ENCODE assay signal across 19 mouse cellular contexts in the genomic region with DNA sequence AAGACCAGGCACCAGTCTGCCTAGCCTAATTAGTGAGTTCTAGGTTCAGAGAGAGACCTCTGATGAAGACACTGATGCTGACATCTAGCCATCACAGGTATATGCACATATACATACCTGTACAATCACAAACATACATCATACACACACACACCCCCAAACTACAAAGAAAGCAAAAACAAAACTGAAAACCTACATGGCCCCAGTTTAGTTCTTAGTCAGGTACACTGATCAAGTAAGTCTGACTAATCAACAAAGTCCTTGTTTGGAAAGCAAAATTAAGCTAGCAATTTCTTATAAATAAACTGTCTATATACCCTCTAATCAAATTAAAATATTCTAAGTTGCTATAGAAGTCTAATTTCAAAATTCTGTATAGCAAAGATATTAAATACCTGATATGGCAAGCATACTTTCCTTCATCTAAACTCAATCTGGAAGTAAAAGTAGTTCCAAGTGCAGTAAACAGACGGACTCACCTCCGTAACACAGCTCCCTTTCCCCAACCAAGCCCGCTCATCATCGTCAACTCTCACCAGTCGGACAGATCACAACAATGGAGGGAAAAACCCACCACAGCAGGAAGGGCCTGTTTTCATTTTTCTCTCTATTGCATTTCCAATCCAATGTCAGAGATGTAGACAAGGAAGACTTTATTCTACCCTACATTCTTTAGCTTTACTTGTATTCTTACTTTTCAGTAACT. TPM values are rescaled to one million over a fixed set of nuclear protein-coding genes. Genes with fewer than 3 reads are reported as not detected.
DNase-seq lines count a peak whose midpoint lies in the region; ATAC-seq and TF ChIP-seq lines count a peak whose summit lies in the region.
"Had no signal": no experiment of that assay in that cellular context is flagged by ENCODE, and none has a peak within 500 bp of the region (broad histone marks: within the 10 kb centered on the region; RNA-seq: fewer than 3 reads in every experiment).

No protein-coding gene starts in this region.

- dilution Hi-C loops in CH12.LX (cut with MboI; ENCODE audit: extremely low pct_ligation_motif_present, extremely low pct_unique_long_range_greater_than_20kb, low sequenced_read_pairs), result no loop called here

- H3K9me3 ChIP-seq in forebrain, embryonic 15.5 days, result no peaks in the 10 kb centered on the region
- H3K9me3 ChIP-seq in forebrain, embryonic 10.5 days, result no peaks in the 10 kb centered on the region
- H3K9me3 ChIP-seq in midbrain, embryonic 13.5 days, result no peaks in the 10 kb centered on the region
- no peaks in the 10 kb centered on the region for H3K9me3 ChIP-seq in midbrain, embryonic 10.5 days (replicated peaks)
- no peaks in the 10 kb centered on the region for H3K9me3 ChIP-seq in CH12.LX (replicated peaks; ENCODE audit: low read length)
- no peaks in the 10 kb centered on the region for H3K9me3 ChIP-seq in neural tube, embryonic 14.5 days (ENCODE audit: control insufficient read depth, low read length)
- H3K9me3 ChIP-seq: embryonic facial prominence, embryonic 12.5 days; limb, embryonic 13.5 days; liver, embryonic 15.5 days had no signal

- DNase-seq in forebrain, embryonic 10.5 days (ENCODE audit: extremely low spot score, low spot score), result no peak
- no peak for DNase-seq in midbrain, embryonic 10.5 days (ENCODE audit: low spot score)
- peak; percentile 40 for DNase-seq in CH12.LX (ENCODE audit: extremely low read depth)
- no peak for DNase-seq in right cerebral cortex, postnatal 10 days (ENCODE audit: low spot score in 2 of 2)
- no peak for DNase-seq in lung, postnatal 4 days
- DNase-seq: adrenal gland, postnatal 10 days; cerebellum, postnatal 10 days; gastrocnemius, postnatal 10 days; heart, adult 2 months; heart, postnatal 36 days; right cerebral cortex, adult 18-20 months had no signal

- no peak overlapping the region for H3K27ac ChIP-seq in forebrain, embryonic 15.5 days (replicated peaks)
- H3K27ac ChIP-seq in forebrain, embryonic 10.5 days, result no peak overlapping the region
- no peak overlapping the region for H3K27ac ChIP-seq in midbrain, embryonic 13.5 days
- no peak overlapping the region for H3K27ac ChIP-seq in midbrain, embryonic 10.5 days (replicated peaks)
- H3K27ac ChIP-seq in CH12.LX (ENCODE audit: insufficient read depth, low read depth), result no peak overlapping the region; the same call in 1 of the 2 replicates
- H3K27ac ChIP-seq in neural tube, embryonic 14.5 days (ENCODE audit: low read depth, low read length), result no peak overlapping the region
- H3K27ac ChIP-seq: embryonic facial prominence, embryonic 12.5 days; heart, adult 2 months; limb, embryonic 13.5 days; liver, embryonic 15.5 days had no signal

- ATAC-seq in forebrain, embryonic 15.5 days (replicated peaks), result no peak
- ATAC-seq in midbrain, embryonic 13.5 days, result no peak
- ATAC-seq in neural tube, embryonic 14.5 days (ENCODE audit: low read depth), result no peak
- ATAC-seq: intestine, embryonic 16.5 days had no signal

- H3K79me2 ChIP-seq in CH12.LX (replicated peaks; ENCODE audit: control insufficient read depth, extremely low read depth, insufficient read depth, poor library complexity, severe bottlenecking), result peaks cover 31% of the 10 kb centered on the region

- peak; percentile 67 for TF ChIP-seq EP300 in CH12.LX (IDR thresholded peaks at IDR 0.05; ENCODE audit: low read length)

- in situ Hi-C loops in CH12.LX (cut with MboI; ENCODE audit: low pct_ligation_motif_present, low pct_unique_long_range_greater_than_20kb, low sequenced_read_pairs), result no loop called here

- no peak for TF ChIP-seq CTCF in CH12.LX (conservative IDR thresholded peaks at IDR 0.05 in 1 of 2, IDR thresholded peaks at IDR 0.05 in 1 of 2; ENCODE audit: low read depth in 2 of 2, low read length in 2 of 2)

- H3K4me2 ChIP-seq in forebrain, embryonic 15.5 days (replicated peaks), result peak overlapping the region; percentile 32
- peak overlapping the region; percentile 17; the same call in 1 of the 2 replicates for H3K4me2 ChIP-seq in midbrain, embryonic 13.5 days (replicated peaks)
- peak overlapping the region; percentile 84 for H3K4me2 ChIP-seq in CH12.LX (ENCODE audit: insufficient read depth, low read depth, poor library complexity, severe bottlenecking)
- peak overlapping the region; percentile 20 for H3K4me2 ChIP-seq in neural tube, embryonic 14.5 days (ENCODE audit: low read depth, low read length)
- H3K4me2 ChIP-seq: embryonic facial prominence, embryonic 12.5 days; limb, embryonic 13.5 days; liver, embryonic 15.5 days had no signal

- no peak overlapping the region for H3K9ac ChIP-seq in forebrain, embryonic 15.5 days (replicated peaks)
- H3K9ac ChIP-seq in midbrain, embryonic 13.5 days (replicated peaks), result no peak overlapping the region
- H3K9ac ChIP-seq in CH12.LX (ENCODE audit: insufficient read depth, low read depth), result peak overlapping the region; percentile 51; the same call in 1 of the 2 replicates
- H3K9ac ChIP-seq in neural tube, embryonic 14.5 days (replicated peaks; ENCODE audit: low read depth, low read length), result no peak overlapping the region
- H3K9ac ChIP-seq: embryonic facial prominence, embryonic 12.5 days; limb, embryonic 13.5 days; liver, embryonic 15.5 days had no signal

- H3K27me3 ChIP-seq in forebrain, embryonic 15.5 days, result no peaks in the 10 kb centered on the region
- H3K27me3 ChIP-seq in forebrain, embryonic 10.5 days (ENCODE audit: poor library complexity, severe bottlenecking), result no peaks in the 10 kb centered on the region
- no peaks in the 10 kb centered on the region for H3K27me3 ChIP-seq in midbrain, embryonic 13.5 days
- H3K27me3 ChIP-seq in midbrain, embryonic 10.5 days (ENCODE audit: low read depth, poor library complexity, severe bottlenecking), result no peaks in the 10 kb centered on the region
- H3K27me3 ChIP-seq in CH12.LX (replicated peaks), result no peaks in the 10 kb centered on the region
- H3K27me3 ChIP-seq in neural tube, embryonic 14.5 days (ENCODE audit: control insufficient read depth, insufficient read depth, low read length), result peaks cover 5% of the 10 kb centered on the region; the same call in 1 of the 2 replicates
- H3K27me3 ChIP-seq: embryonic facial prominence, embryonic 12.5 days; limb, embryonic 13.5 days; liver, embryonic 15.5 days had no signal

- 0 out of 2 replicates have a peak overlapping the region, but pooled peaks have one; percentile 10 for H3K4me3 ChIP-seq in forebrain, embryonic 15.5 days
- no peak overlapping the region for H3K4me3 ChIP-seq in forebrain, embryonic 10.5 days
- H3K4me3 ChIP-seq in midbrain, embryonic 13.5 days (replicated peaks), result no peak overlapping the region
- no peak overlapping the region for H3K4me3 ChIP-seq in midbrain, embryonic 10.5 days
- peak overlapping the region; percentile 55 to 94 (median 72) for H3K4me3 ChIP-seq in CH12.LX (replicated peaks in 1 of 3; ENCODE audit: low read depth in 2 of 3, low read length in 2 of 3, poor library complexity in 1 of 3)
- peak overlapping the region; percentile 8; the same call in 1 of the 2 replicates for H3K4me3 ChIP-seq in neural tube, embryonic 14.5 days (ENCODE audit: low read depth, low read length)
- H3K4me3 ChIP-seq: embryonic facial prominence, embryonic 12.5 days; erythroblast, embryonic 14.5 days; heart, adult 2 months; limb, embryonic 13.5 days; liver, embryonic 15.5 days had no signal

- TF ChIP-seq POLR2A in CH12.LX (IDR thresholded peaks at IDR 0.05; ENCODE audit: low read depth, low read length), result no peak

- H3K36me3 ChIP-seq in forebrain, embryonic 15.5 days, result no peaks in the 10 kb centered on the region
- H3K36me3 ChIP-seq in forebrain, embryonic 10.5 days (replicated peaks), result 0 out of 2 replicates have a peak, but pooled peaks cover 3% of the 10 kb centered on the region
- H3K36me3 ChIP-seq in midbrain, embryonic 13.5 days, result no peaks in the 10 kb centered on the region
- peaks cover 5% of the 10 kb centered on the region; the same call in 1 of the 2 replicates for H3K36me3 ChIP-seq in midbrain, embryonic 10.5 days
- peaks cover 6 to 23% of the 10 kb centered on the region in 2 experiments for H3K36me3 ChIP-seq in CH12.LX (replicated peaks in 1 of 2; ENCODE audit: control insufficient read depth in 1 of 2, insufficient read depth in 1 of 2, low read length in 1 of 2)
- no peaks in the 10 kb centered on the region for H3K36me3 ChIP-seq in neural tube, embryonic 14.5 days (ENCODE audit: control insufficient read depth, insufficient read depth, low read length)
- H3K36me3 ChIP-seq: embryonic facial prominence, embryonic 12.5 days; liver, embryonic 15.5 days had no signal

- TF ChIP-seq RAD21 in CH12.LX (IDR thresholded peaks at IDR 0.05; ENCODE audit: low read depth, low read length), result no peak

- 80% methylated on average over 5 of the region's 5 CpGs for WGBS in forebrain, embryonic 15.5 days
- WGBS in forebrain, embryonic 10.5 days, result 93% methylated on average over 5 of the region's 5 CpGs
- WGBS in midbrain, embryonic 13.5 days, result 86% methylated on average over 5 of the region's 5 CpGs
- WGBS in midbrain, embryonic 10.5 days, result 91% methylated on average over 5 of the region's 5 CpGs
- WGBS in neural tube, embryonic 14.5 days, result 70% methylated on average over 5 of the region's 5 CpGs

- peaks cover 23% of the 10 kb centered on the region for H3K4me1 ChIP-seq in forebrain, embryonic 15.5 days
- H3K4me1 ChIP-seq in forebrain, embryonic 10.5 days, result peaks cover 27% of the 10 kb centered on the region
- peaks cover 23% of the 10 kb centered on the region for H3K4me1 ChIP-seq in midbrain, embryonic 13.5 days (replicated peaks)
- H3K4me1 ChIP-seq in midbrain, embryonic 10.5 days, result peaks cover 32% of the 10 kb centered on the region
- peaks cover 12 to 42% of the 10 kb centered on the region in 2 experiments for H3K4me1 ChIP-seq in CH12.LX (ENCODE audit: control insufficient read depth in 1 of 2, insufficient read depth in 2 of 2)
- H3K4me1 ChIP-seq in neural tube, embryonic 14.5 days (ENCODE audit: control insufficient read depth, insufficient read depth, low read length), result peaks cover 12% of the 10 kb centered on the region; the same call in 1 of the 2 replicates
- H3K4me1 ChIP-seq: embryonic facial prominence, embryonic 12.5 days had no signal

TF ChIP-seq in CH12.LX, 34 proteins besides CTCF, POLR2A, EP300 and RAD21 (continues in another document):
- TF ChIP-seq IRF4 (IDR thresholded peaks at IDR 0.05; ENCODE audit: low read depth, low read length) (peak; percentile 61; the same call in 1 of the 2 replicates), TBP (conservative IDR thresholded peaks at IDR 0.05; ENCODE audit: low read depth, low read length) (no peak), JUN (IDR thresholded peaks at IDR 0.05; ENCODE audit: insufficient read depth, low read depth, low read length) (peak; percentile 16; the same call in 1 of the 2 replicates)

RNA-seq across cellular contexts. Expression of a gene that starts 3.0 kb away (rescaled TPM):
- 26.3 and 29.3 TPM in 2 replicates for polyA plus RNA-seq in forebrain, embryonic 15.5 days (2015; fragmentation: Nextera tagmentation; extraction: Ambion mirVana)
- 18.5 and 19.0 TPM in 2 replicates for polyA plus RNA-seq in forebrain, embryonic 10.5 days (2016; fragmentation: Nextera tagmentation; extraction: Ambion mirVana)
- polyA plus RNA-seq in midbrain, embryonic 13.5 days (2015; fragmentation: Nextera tagmentation; extraction: Ambion mirVana), result 20.9 and 23.1 TPM in 2 replicates
- polyA plus RNA-seq in midbrain, embryonic 10.5 days (2016; fragmentation: Nextera tagmentation; extraction: Ambion mirVana), result 21.3 and 22.4 TPM in 2 replicates
- 13.6 and 17.6 TPM in 2 replicates for total RNA-seq in CH12.LX (2012; rRNA removed)
- 59.2 and 62.8 TPM in 2 replicates for total RNA-seq in CH12.LX (2014; rRNA removed)
- 12.0 and 12.8 TPM in 2 replicates for polyA plus RNA-seq in CH12.LX (2012; ENCODE audit: insufficient read length, low read depth)
- 31.1 and 32.5 TPM in 2 replicates for polyA plus RNA-seq in neural tube, embryonic 14.5 days (2014; fragmentation: Nextera tagmentation; extraction: Ambion mirVana)

Comparison
In these comparisons a context has a peak if more than half of its experiments do, and no peak if none do; other contexts are left out.
1. H3K4me3 ChIP-seq: peak in forebrain, embryonic 15.5 days (single experiment), CH12.LX (3 of 3) and neural tube, embryonic 14.5 days (single experiment); none in forebrain, embryonic 10.5 days (single experiment), midbrain, embryonic 13.5 days (single experiment) and midbrain, embryonic 10.5 days (single experiment).
2. H3K4me2 ChIP-seq: peak in every context shown above with its lines; median percentile 84 in CH12.LX; 32 in forebrain, embryonic 15.5 days; 20 in neural tube, embryonic 14.5 days; 17 in midbrain, embryonic 13.5 days.